Comparison of ENCODE assay signal across 8 mouse cellular contexts in the genomic region with DNA sequence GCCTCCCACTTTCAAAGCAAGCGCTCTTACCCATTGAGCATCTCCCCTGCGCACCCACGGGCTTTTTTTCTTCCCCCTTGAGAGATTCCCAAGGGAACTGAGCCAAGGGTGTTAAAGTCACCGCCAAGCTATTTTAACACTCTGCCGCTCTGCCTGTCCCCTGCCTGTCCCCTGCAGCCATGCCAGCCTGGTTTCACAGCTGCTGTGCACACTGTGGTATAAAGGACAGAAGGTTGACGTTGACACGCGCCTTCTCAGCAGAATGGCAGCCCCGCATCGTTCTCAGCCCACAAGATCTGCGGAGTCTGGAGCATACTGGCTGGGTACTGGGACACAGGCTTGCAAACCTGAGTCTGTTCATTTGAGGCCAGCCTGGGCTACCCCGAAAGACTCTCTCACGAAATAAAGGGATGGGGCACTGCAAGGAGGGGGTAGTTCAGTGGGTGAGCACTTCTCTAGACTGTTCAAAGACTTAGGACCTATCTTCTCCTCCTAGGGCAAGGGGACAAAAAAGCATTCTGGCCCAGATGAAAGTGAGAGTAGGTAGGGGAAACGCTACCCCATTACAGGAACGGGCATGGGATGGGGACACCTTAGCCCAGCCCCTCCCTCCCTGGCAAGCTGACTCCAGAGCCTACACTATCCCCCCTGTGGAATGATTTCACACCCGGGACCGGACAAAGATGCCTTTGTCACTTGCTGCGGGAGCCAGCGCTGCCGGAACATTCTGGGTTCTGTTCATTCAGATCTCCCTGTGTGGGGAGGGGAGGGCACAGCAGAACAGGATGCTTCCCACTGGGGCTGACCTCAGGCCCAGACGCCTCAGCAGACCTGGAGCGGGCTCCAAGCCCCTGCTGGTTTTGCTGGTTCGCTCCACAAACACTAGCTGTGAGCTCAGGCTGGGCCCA. TPM values are rescaled to one million over a fixed set of nuclear protein-coding genes. Genes with fewer than 3 reads are reported as not detected.
A peak's percentile ranks its signal among the peaks of the same experiment; 100 is the strongest.
DNase-seq lines count a peak whose midpoint lies in the region; TF ChIP-seq lines count a peak whose summit lies in the region.

No protein-coding gene starts in this region.

- TF ChIP-seq CTCF in E14TG2a.4 (conservative IDR thresholded peaks at IDR 0.05; ENCODE audit: low read length), result no peak

- H3K9me3 ChIP-seq in E14TG2a.4 (ENCODE audit: low read length), result no peaks in the 10 kb centered on the region

- no peaks in the 10 kb centered on the region for H3K36me3 ChIP-seq in E14TG2a.4 (ENCODE audit: insufficient read depth, low read length)

- peak overlapping the region; percentile 20 for H3K4me3 ChIP-seq in E14TG2a.4 (replicated peaks; ENCODE audit: low read length)

- DNase-seq in cerebellum, adult 8-10 months, result peak; percentile 23
- peak; percentile 49 to 58 for DNase-seq in frontal cortex, postnatal 36 days (ENCODE audit: low spot score in 2 of 2)
- peak; percentile 42 to 50 for DNase-seq in left cerebral cortex, adult 18-20 months (ENCODE audit: low spot score in 2 of 2)
- DNase-seq in right cerebral cortex, postnatal 10 days (ENCODE audit: low spot score in 2 of 2), result peak; percentile 84 to 88
- no peak for DNase-seq in urinary bladder, postnatal 25 days (ENCODE audit: low spot score)
- no peak for DNase-seq in kidney, postnatal 14 days
- no peak for DNase-seq in B cell, adult 2 months

- H3K4me1 ChIP-seq in E14TG2a.4 (replicated peaks; ENCODE audit: low read depth, low read length), result peaks cover 55% of the 10 kb centered on the region

- no peaks in the 10 kb centered on the region for H3K27me3 ChIP-seq in E14TG2a.4 (ENCODE audit: insufficient read depth, low read length)

RNA-seq across cellular contexts. Expression of a gene that starts 21.8 kb away (rescaled TPM):
- total RNA-seq in left cerebral cortex, adult 18-20 months (2021), result 100 to 1,000 TPM in 1 of 2 experiments, 10 to 100 TPM in 1; 91.3 to 104 TPM

Comparison
In these comparisons a context has a peak if more than half of its experiments do, and no peak if none do; other contexts are left out.
1. DNase-seq: peak in cerebellum, adult 8-10 months (single experiment), frontal cortex, postnatal 36 days (2 of 2), left cerebral cortex, adult 18-20 months (2 of 2) and right cerebral cortex, postnatal 10 days (2 of 2); none in urinary bladder, postnatal 25 days (single experiment), kidney, postnatal 14 days (single experiment) and B cell, adult 2 months (0 of 2).